Mouse (Mus musculus): ENCODE measurements around the gene Gpr84.
A peak's percentile ranks its signal among the peaks of the same experiment; 100 is the strongest.

Gene Gpr84

GRCm38 (mm10) chr15:103336996-103337667 is 26.7 kb upstream of the Gpr84 start:
- DNase-seq (ENCODE audit: low read depth in 1 of 2, low spot score in 2 of 2), result no peak

- DNase-seq (ENCODE audit: low read depth in 1 of 2, low spot score in 2 of 2), result no peak
Observed at GRCm38 (mm10) chr15:103335488-103336235, 25.2 kb upstream of the Gpr84 start.

- no peak for DNase-seq (ENCODE audit: low read depth in 1 of 2, low spot score in 2 of 2)
Observed at GRCm38 (mm10) chr15:103335040-103335439, 24.6 kb upstream of the Gpr84 start.

- DNase-seq (ENCODE audit: low read depth in 1 of 2, low spot score in 2 of 2), result no peak
Observed at GRCm38 (mm10) chr15:103334194-103334593, 23.8 kb upstream of the Gpr84 start.

GRCm38 (mm10) chr15:103333738-103334137 is 23.3 kb upstream of the Gpr84 start:
- DNase-seq (ENCODE audit: low read depth in 1 of 2, low spot score in 2 of 2), result peak; percentile 42 to 59

GRCm38 (mm10) chr15:103333081-103333615 is 22.7 kb upstream of the Gpr84 start:
- DNase-seq (ENCODE audit: low read depth in 1 of 2, low spot score in 2 of 2), result peak; percentile 42 to 43

GRCm38 (mm10) chr15:103323455-103324247 is 13.2 kb upstream of the Gpr84 start:
- DNase-seq (ENCODE audit: low read depth in 1 of 2, low spot score in 2 of 2), result peak; percentile 36 to 65

- DNase-seq (ENCODE audit: low read depth in 1 of 2, low spot score in 2 of 2), result no peak
Observed at GRCm38 (mm10) chr15:103323070-103323454, 12.7 kb upstream of the Gpr84 start.

- no peak for DNase-seq (ENCODE audit: low read depth in 1 of 2, low spot score in 2 of 2)
Observed at GRCm38 (mm10) chr15:103322396-103322795, 12.0 kb upstream of the Gpr84 start.

GRCm38 (mm10) chr15:103321076-103321475 is 10.7 kb upstream of the Gpr84 start:
- DNase-seq (ENCODE audit: low read depth in 1 of 2, low spot score in 2 of 2), result no peak

GRCm38 (mm10) chr15:103318201-103318816 is 7.9 kb upstream of the Gpr84 start:
- DNase-seq (ENCODE audit: low read depth in 1 of 2, low spot score in 2 of 2), result no peak

- no peak for DNase-seq (ENCODE audit: low read depth in 1 of 2, low spot score in 2 of 2)
Observed at GRCm38 (mm10) chr15:103317731-103318130, 7.3 kb upstream of the Gpr84 start.

GRCm38 (mm10) chr15:103317120-103317519 is 6.7 kb upstream of the Gpr84 start:
- DNase-seq (ENCODE audit: low read depth in 1 of 2, low spot score in 2 of 2), result no peak

GRCm38 (mm10) chr15:103315979-103316776 is 5.8 kb upstream of the Gpr84 start:
- no peak for DNase-seq (ENCODE audit: low read depth in 1 of 2, low spot score in 2 of 2)

GRCm38 (mm10) chr15:103315011-103315502 is 4.6 kb upstream of the Gpr84 start:
- DNase-seq (ENCODE audit: low read depth in 1 of 2, low spot score in 2 of 2), result peak in 1 of 2 experiments; percentile 30

- no peak for DNase-seq (ENCODE audit: low read depth in 1 of 2, low spot score in 2 of 2)
Observed at GRCm38 (mm10) chr15:103314181-103314580, 3.8 kb upstream of the Gpr84 start.

GRCm38 (mm10) chr15:103313495-103314095 is 3.2 kb upstream of the Gpr84 start:
- DNase-seq (ENCODE audit: low read depth in 1 of 2, low spot score in 2 of 2), result no peak

- DNase-seq (ENCODE audit: low read depth in 1 of 2, low spot score in 2 of 2), result no peak
Observed at GRCm38 (mm10) chr15:103308876-103309580, 1.4 kb downstream of the Gpr84 start.
